Mouse (Mus musculus) testis, adult 2 months (tissue): Measurements from ENCODE around the gene Gm13694.
"Not testable (repeated sequence)": the region's sequence is repeated elsewhere in the genome, so short reads cannot be mapped to it uniquely, and the experiment has no call there.

Source experiments
- CTCF ChIP-seq: fragments of 200-500 bp; IDR thresholded peaks from 2 replicates; pipeline ENCODE4 v1.5.1; 2012; ENCODE audit warnings: low read depth, mild to moderate bottlenecking, inconsistent platforms, low read length, moderate library complexity; ENCODE audit not compliant: control insufficient read depth, insufficient read depth, insufficient replicate concordance
- POLR2A ChIP-seq: fragments of 200-500 bp; IDR thresholded peaks from 2 replicates; pipeline ENCODE4 v1.6.1; 2012; ENCODE audit warnings: low read depth, mild to moderate bottlenecking, inconsistent platforms, low read length, moderate library complexity; ENCODE audit not compliant: control insufficient read depth

DNA sequence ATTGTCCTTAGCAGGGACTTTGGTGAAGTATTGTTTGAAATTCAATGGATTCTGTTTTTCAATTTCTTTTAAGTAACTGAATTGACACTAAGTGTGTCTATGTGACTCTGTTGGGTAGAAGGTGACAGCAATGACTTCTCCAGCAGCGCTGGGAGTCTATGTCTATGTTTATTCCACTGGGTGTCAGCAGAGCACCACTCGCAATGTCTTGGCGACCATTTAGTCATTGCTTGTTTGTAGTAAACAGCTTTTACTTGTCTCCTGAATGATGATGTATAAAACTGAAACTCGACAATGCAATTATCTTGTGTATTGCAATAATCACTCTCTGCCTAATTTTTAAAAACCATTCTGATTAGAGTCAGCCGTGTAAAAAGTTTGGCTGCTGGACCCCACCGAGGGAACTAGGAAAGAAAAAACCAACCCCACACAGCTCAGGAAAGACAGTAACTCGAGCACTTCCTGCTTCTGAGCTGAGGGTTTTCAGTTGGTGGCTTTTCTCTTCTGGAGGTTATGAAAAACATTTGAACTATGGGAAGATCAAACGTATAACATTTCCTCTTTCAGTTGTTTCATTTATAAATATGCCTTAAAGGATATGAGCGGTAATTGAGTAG, 15.0 kb downstream of the Gm13694 start:
- not testable (repeated sequence) for TF ChIP-seq CTCF, POLR2A
